Mouse (Mus musculus): ENCODE data around the gene Gm20388. TPM values are rescaled to one million over a fixed set of nuclear protein-coding genes. Genes with fewer than 3 reads are reported as not detected.
A peak's percentile ranks its signal among the peaks of the same experiment; 100 is the strongest.

The Gm20388 gene
- polyA plus RNA-seq, 1 experiment from 2014 or later = 5.3 TPM

- Histone ChIP-seq H3K27me3 (replicated peaks; ENCODE audit: control insufficient read depth, insufficient read depth, low read length) (no peaks in the 10 kb centered on the region), H3K9ac (ENCODE audit: low read depth, low read length) (no peak overlapping the region), H3K4me2 (no peak overlapping the region), H3K36me3 (ENCODE audit: control insufficient read depth, insufficient read depth, low read length) (no peaks in the 10 kb centered on the region), H3K9me3 (ENCODE audit: control insufficient read depth, low read length) (no peaks in the 10 kb centered on the region), H3K27ac (ENCODE audit: low read depth, low read length) (no peak overlapping the region), H3K4me3 (ENCODE audit: low read depth, low read length) (no peak overlapping the region), H3K4me1 (replicated peaks; ENCODE audit: control insufficient read depth, insufficient read depth, low read length) (peaks cover 25% of the 10 kb centered on the region)
- ATAC-seq (replicated peaks; ENCODE audit: low FRiP score) (peak; percentile 72; the same call in 1 of the 2 replicates), DNase-seq (ENCODE audit: low spot score) (no peak)
- WGBS = 55% methylated on average over 2 of the region's 2 CpGs
These were observed 3436.7 kb downstream of the Gm20388 start for GRCm38 (mm10) chr8:123347293-123347692.

DNA sequence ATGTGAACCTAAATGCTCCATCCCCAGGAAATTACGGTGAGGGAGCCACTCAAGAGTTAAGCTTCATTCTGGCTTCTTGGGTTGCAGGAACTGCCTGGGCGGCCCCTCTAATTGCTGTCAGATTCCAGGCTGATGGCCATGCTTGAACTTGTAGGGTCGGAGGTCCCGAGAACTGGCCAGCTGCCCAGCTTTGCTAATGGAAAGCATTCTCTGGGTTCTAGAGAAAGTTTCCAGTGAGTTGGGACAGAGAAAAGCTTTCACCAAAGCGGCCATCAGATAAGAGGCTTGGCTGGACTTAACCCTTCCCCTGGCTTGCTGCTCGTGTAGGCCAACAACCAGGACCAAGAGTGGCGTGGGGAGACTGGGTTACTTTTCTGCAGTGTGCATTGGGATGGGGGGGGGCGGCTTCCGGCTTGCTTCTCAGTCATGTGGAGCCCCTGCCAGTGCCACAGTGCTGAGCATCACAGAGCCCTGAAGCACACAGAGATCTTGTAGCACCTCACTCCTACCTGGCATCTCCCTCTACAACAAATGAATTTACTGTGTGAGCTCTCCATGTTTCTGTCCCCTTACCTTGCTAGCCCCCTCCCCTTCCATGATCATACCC, 3437.7 kb downstream of the Gm20388 start:
- Histone ChIP-seq H3K4me1 (replicated peaks; ENCODE audit: control insufficient read depth, insufficient read depth, low read length) (peaks cover 20% of the 10 kb centered on the region), H3K4me3 (ENCODE audit: low read depth, low read length) (no peak overlapping the region), H3K9ac (ENCODE audit: low read depth, low read length) (no peak overlapping the region), H3K9me3 (ENCODE audit: control insufficient read depth, low read length) (no peaks in the 10 kb centered on the region), H3K27ac (ENCODE audit: low read depth, low read length) (no peak overlapping the region), H3K4me2 (no peak overlapping the region), H3K27me3 (replicated peaks; ENCODE audit: control insufficient read depth, insufficient read depth, low read length) (no peaks in the 10 kb centered on the region), H3K36me3 (ENCODE audit: control insufficient read depth, insufficient read depth, low read length) (no peaks in the 10 kb centered on the region)
- no peak for ATAC-seq (replicated peaks; ENCODE audit: low FRiP score)
- WGBS = 55% methylated on average over 9 of the region's 9 CpGs
- peak; percentile 48 for DNase-seq (ENCODE audit: low spot score)

DNA sequence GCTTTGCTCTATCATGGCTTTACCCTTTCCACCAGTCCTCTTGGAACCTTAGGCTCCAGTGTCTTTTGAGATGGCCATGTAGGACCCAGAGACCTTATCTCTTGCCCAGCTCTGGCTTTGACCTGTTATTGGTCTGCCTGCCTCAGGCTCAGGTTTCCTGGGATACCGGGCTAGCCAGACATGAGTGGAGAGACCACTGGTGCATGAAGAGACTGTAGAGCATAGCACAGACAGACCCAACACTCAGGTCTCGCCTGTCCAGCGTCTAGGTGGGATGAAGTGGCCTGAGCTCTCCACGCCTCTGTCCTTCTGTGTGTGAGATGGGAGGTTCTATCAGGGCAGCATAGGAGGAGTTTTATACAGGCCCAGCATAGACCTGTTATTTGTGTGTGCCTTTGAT, 3438.4 kb downstream of the Gm20388 start:
- no peak overlapping the region for H3K9ac ChIP-seq (ENCODE audit: low read depth, low read length)
- no peak overlapping the region for H3K4me3 ChIP-seq (ENCODE audit: low read depth, low read length)
- ATAC-seq (replicated peaks; ENCODE audit: low FRiP score) (no peak), DNase-seq (ENCODE audit: low spot score) (no peak)
- no peak overlapping the region for H3K4me2 ChIP-seq
- H3K27me3 ChIP-seq (replicated peaks; ENCODE audit: control insufficient read depth, insufficient read depth, low read length) = peaks cover 4% of the 10 kb centered on the region; the same call in 1 of the 2 replicates
- peaks cover 17% of the 10 kb centered on the region for H3K4me1 ChIP-seq (replicated peaks; ENCODE audit: control insufficient read depth, insufficient read depth, low read length)
- no peaks in the 10 kb centered on the region for H3K36me3 ChIP-seq (ENCODE audit: control insufficient read depth, insufficient read depth, low read length)
- no peak overlapping the region for H3K27ac ChIP-seq (ENCODE audit: low read depth, low read length)
- WGBS = 88% methylated on average over 4 of the region's 4 CpGs
- no peaks in the 10 kb centered on the region for H3K9me3 ChIP-seq (ENCODE audit: control insufficient read depth, low read length)

GRCm38 (mm10) chr8:123352118-123352517, 3441.5 kb downstream of the Gm20388 start:
- Histone ChIP-seq H3K27me3 (replicated peaks; ENCODE audit: control insufficient read depth, insufficient read depth, low read length) (peaks cover 5% of the 10 kb centered on the region; the same call in 1 of the 2 replicates), H3K4me1 (replicated peaks; ENCODE audit: control insufficient read depth, insufficient read depth, low read length) (peaks cover 17% of the 10 kb centered on the region), H3K27ac (ENCODE audit: low read depth, low read length) (no peak overlapping the region), H3K9me3 (ENCODE audit: control insufficient read depth, low read length) (no peaks in the 10 kb centered on the region), H3K9ac (ENCODE audit: low read depth, low read length) (no peak overlapping the region), H3K36me3 (ENCODE audit: control insufficient read depth, insufficient read depth, low read length) (no peaks in the 10 kb centered on the region), H3K4me3 (ENCODE audit: low read depth, low read length) (no peak overlapping the region), H3K4me2 (no peak overlapping the region)
- DNase-seq (ENCODE audit: low spot score) = no peak
- no peak for ATAC-seq (replicated peaks; ENCODE audit: low FRiP score)
- 80% methylated on average over 12 of the region's 12 CpGs for WGBS

DNA sequence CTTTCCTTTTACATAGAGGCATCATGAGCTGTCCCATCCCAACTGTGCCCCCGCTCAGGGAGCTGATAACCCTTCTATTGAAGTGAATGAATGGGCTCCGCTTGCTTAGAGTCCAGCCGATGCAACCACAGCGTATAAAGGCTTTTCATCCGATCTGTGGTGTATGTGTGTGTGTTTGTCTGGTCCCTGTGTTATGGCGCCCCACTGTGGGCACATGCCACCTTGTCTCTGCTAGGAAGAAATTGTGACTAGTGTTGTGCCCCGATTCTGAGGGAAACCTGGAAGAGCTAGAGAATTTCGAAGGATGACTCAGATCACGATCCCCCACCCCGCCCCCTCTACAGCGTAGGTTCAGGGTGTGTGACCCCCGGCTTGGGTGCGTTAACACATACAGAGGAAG, 3442.1 kb downstream of the Gm20388 start:
- H3K36me3 ChIP-seq (ENCODE audit: control insufficient read depth, insufficient read depth, low read length) = no peaks in the 10 kb centered on the region
- H3K27me3 ChIP-seq (replicated peaks; ENCODE audit: control insufficient read depth, insufficient read depth, low read length) = peaks cover 5% of the 10 kb centered on the region; the same call in 1 of the 2 replicates
- no peak overlapping the region for H3K4me3 ChIP-seq (ENCODE audit: low read depth, low read length)
- no peak overlapping the region for H3K9ac ChIP-seq (ENCODE audit: low read depth, low read length)
- 59% methylated on average over 13 of the region's 13 CpGs for WGBS
- H3K4me2 ChIP-seq = no peak overlapping the region
- peaks cover 14% of the 10 kb centered on the region for H3K4me1 ChIP-seq (replicated peaks; ENCODE audit: control insufficient read depth, insufficient read depth, low read length)
- no peak overlapping the region for H3K27ac ChIP-seq (ENCODE audit: low read depth, low read length)
- H3K9me3 ChIP-seq (ENCODE audit: control insufficient read depth, low read length) = no peaks in the 10 kb centered on the region
- DNase-seq (ENCODE audit: low spot score) (no peak), ATAC-seq (replicated peaks; ENCODE audit: low FRiP score) (no peak)

GRCm38 (mm10) chr8:123353216-123353615, 3442.6 kb downstream of the Gm20388 start:
- no peak for DNase-seq (ENCODE audit: low spot score)
- Histone ChIP-seq H3K4me1 (replicated peaks; ENCODE audit: control insufficient read depth, insufficient read depth, low read length) (peaks cover 10% of the 10 kb centered on the region), H3K27me3 (replicated peaks; ENCODE audit: control insufficient read depth, insufficient read depth, low read length) (peaks cover 5% of the 10 kb centered on the region; the same call in 1 of the 2 replicates), H3K4me2 (no peak overlapping the region), H3K27ac (ENCODE audit: low read depth, low read length) (no peak overlapping the region), H3K9ac (ENCODE audit: low read depth, low read length) (no peak overlapping the region), H3K36me3 (ENCODE audit: control insufficient read depth, insufficient read depth, low read length) (no peaks in the 10 kb centered on the region), H3K9me3 (ENCODE audit: control insufficient read depth, low read length) (no peaks in the 10 kb centered on the region), H3K4me3 (ENCODE audit: low read depth, low read length) (no peak overlapping the region)
- no peak for ATAC-seq (replicated peaks; ENCODE audit: low FRiP score)
- WGBS = 43% methylated on average over 11 of the region's 11 CpGs

DNA sequence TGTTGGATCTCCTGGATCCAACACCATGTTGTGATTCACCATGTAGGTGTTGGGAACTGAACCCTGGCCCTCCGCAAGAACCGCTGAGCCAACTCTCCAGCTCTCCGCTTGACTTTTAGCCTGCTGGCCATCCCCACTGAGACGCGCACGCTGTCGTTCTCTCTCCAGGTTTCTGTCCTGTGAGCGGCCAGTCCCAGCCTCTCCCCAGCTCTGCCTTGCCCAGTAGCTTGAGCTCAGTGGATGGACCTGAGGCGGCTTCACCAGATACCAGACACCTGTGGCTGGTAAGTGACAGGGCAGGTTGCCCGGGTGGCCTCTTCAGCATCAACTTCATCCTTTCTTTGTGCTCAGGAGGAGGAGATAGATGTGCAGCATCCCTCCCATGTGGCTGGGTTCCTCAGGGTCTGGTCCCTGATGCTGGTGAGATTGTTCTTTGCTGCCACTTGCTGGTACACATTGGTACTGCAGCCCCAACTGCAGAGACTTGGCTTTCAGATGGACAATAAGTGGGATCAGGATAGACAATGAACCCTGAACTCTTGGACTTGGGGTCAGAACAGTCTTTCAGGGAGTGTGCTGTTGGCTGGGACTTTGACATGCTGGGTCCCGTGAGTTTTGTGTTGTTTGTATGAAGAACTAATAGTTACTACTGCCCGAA, 3450.6 kb downstream of the Gm20388 start:
- DNase-seq (ENCODE audit: low spot score) (peak; percentile 78), ATAC-seq (replicated peaks; ENCODE audit: low FRiP score) (peak; percentile 47)
- Histone ChIP-seq H3K9ac (ENCODE audit: low read depth, low read length) (no peak overlapping the region), H3K4me1 (replicated peaks; ENCODE audit: control insufficient read depth, insufficient read depth, low read length) (no peaks in the 10 kb centered on the region), H3K27me3 (replicated peaks; ENCODE audit: control insufficient read depth, insufficient read depth, low read length) (no peaks in the 10 kb centered on the region), H3K27ac (ENCODE audit: low read depth, low read length) (no peak overlapping the region), H3K4me3 (ENCODE audit: low read depth, low read length) (no peak overlapping the region), H3K9me3 (ENCODE audit: control insufficient read depth, low read length) (no peaks in the 10 kb centered on the region), H3K4me2 (no peak overlapping the region), H3K36me3 (ENCODE audit: control insufficient read depth, insufficient read depth, low read length) (no peaks in the 10 kb centered on the region; the same call in 1 of the 2 replicates)
- WGBS = 41% methylated on average over 12 of the region's 12 CpGs

- H3K4me1 ChIP-seq (replicated peaks; ENCODE audit: control insufficient read depth, insufficient read depth, low read length) = peaks cover 18% of the 10 kb centered on the region
- DNase-seq (ENCODE audit: low spot score) (peak; percentile 94), ATAC-seq (replicated peaks; ENCODE audit: low FRiP score) (peak; percentile 87)
- H3K4me3 ChIP-seq (ENCODE audit: low read depth, low read length) = peak within 1 kb of the TSS; percentile 92
- peak within 1 kb of the TSS; percentile 96 for H3K27ac ChIP-seq (ENCODE audit: low read depth, low read length)
- WGBS = under 1% methylated on average over 73 of the region's 75 CpGs
- peak within 1 kb of the TSS; percentile 93 for H3K9ac ChIP-seq (ENCODE audit: low read depth, low read length)
- H3K9me3 ChIP-seq (ENCODE audit: control insufficient read depth, low read length) = no peaks in the 10 kb centered on the region
- peak within 1 kb of the TSS; percentile 90 for H3K4me2 ChIP-seq
- H3K36me3 ChIP-seq (ENCODE audit: control insufficient read depth, insufficient read depth, low read length) = peaks cover 7% of the 10 kb centered on the region
- no peaks in the 10 kb centered on the region for H3K27me3 ChIP-seq (replicated peaks; ENCODE audit: control insufficient read depth, insufficient read depth, low read length)
These were observed 3463.0 kb downstream of the Gm20388 start, which contains the start of gene Tcf25 for GRCm38 (mm10) chr8:123373403-123374238. Gene Tcf25, plus strand, starts transcription at chr8:123373753.
